Mouse (Mus musculus): ENCODE results near the gene Rnf146. TPM values are rescaled to one million over a fixed set of nuclear protein-coding genes. Genes with fewer than 3 reads are reported as not detected.

Gene Rnf146
- total RNA-seq, 2 experiments from 2014 or later = 100 to 111 TPM

Other genes with a start within 250 kb of the Rnf146 start
- gene Soga3, start 218.6 kb downstream of the Rnf146 start, total RNA-seq (2021) = 100 to 1,000 TPM; 168 to 174 TPM
- 10 to 100 TPM; 23.2 to 27.7 TPM for gene Gm49353, start 163.5 kb downstream of the Rnf146 start, total RNA-seq (2021)
- 10 to 100 TPM; 74.7 to 82.7 TPM for gene 9330159F19Rik, start 150.8 kb downstream of the Rnf146 start, total RNA-seq (2021)
- 10 to 100 TPM; 32.8 to 35.3 TPM for gene Echdc1, start 49.3 kb downstream of the Rnf146 start, total RNA-seq (2021)
- 10 to 100 TPM; 12.4 to 14.5 TPM for gene Rspo3, start 173.4 kb upstream of the Rnf146 start, total RNA-seq (2021)